Mouse (Mus musculus) midbrain, embryonic 10.5 days (tissue): Measurements from ENCODE around the gene E2f8. TPM values are rescaled to one million over a fixed set of nuclear protein-coding genes. Genes with fewer than 3 reads are reported as not detected.

Source experiments
- DNase-seq: peaks from one replicate; pipeline ENCODE4 v3.0.0-alpha.2; 2017; ENCODE audit warnings: low spot score
- H3K27ac ChIP-seq: fragments of 300-500 bp; sonication (generic); replicated peaks from 2 replicates; pipeline ENCODE4 v1.5.1; 2016; ENCODE audit warnings: mild to moderate bottlenecking
- H3K27me3 ChIP-seq: fragments of 300-500 bp; sonication (generic); 2 replicates; pipeline ENCODE4 v1.6.1; 2016; ENCODE audit warnings: low read depth, mild to moderate bottlenecking; ENCODE audit not compliant: poor library complexity, severe bottlenecking
- H3K36me3 ChIP-seq: fragments of 300-500 bp; sonication (generic); 2 replicates; pipeline ENCODE4 v1.6.1; 2016; ENCODE audit warnings: mild to moderate bottlenecking, moderate library complexity
- H3K4me1 ChIP-seq: fragments of 300-500 bp; sonication (generic); 2 replicates; pipeline ENCODE4 v1.6.1; 2016
- H3K4me3 ChIP-seq: fragments of 300-500 bp; sonication (generic); 2 replicates; pipeline ENCODE4 v1.5.1; 2016; ENCODE audit warnings: mild to moderate bottlenecking, moderate library complexity
- H3K9me3 ChIP-seq: fragments of 300-500 bp; sonication (generic); replicated peaks from 2 replicates; pipeline ENCODE4 v1.6.1; 2016; ENCODE audit warnings: mild to moderate bottlenecking
- WGBS: fragments of 180-500 bp; shearing (Covaris S2); methylation state at CpG from one replicate; pipeline ENCODE4 v1.1.7; 2016; 5-methylcytosine and 5-hydroxymethylcytosine counted together
- polyA plus RNA-seq: library from polyadenylated mRNA; unstranded; fragments of >200 nt; fragmentation: Nextera tagmentation; extraction: Ambion mirVana; gene quantifications from 2 replicates; pipeline ENCODE4 v1.2.1, GENCODE M21; 2016

The E2f8 gene
- polyA plus RNA-seq, 1 experiment from 2014 or later: 17.1 TPM

- no peaks in the 10 kb centered on the region for H3K36me3 ChIP-seq
- H3K9me3 ChIP-seq: no peaks in the 10 kb centered on the region
- peaks cover 10% of the 10 kb centered on the region for H3K4me1 ChIP-seq
- no peak overlapping the region for H3K4me3 ChIP-seq
- 85% methylated on average over 5 of the region's 5 CpGs for WGBS
- peaks cover 96% of the 10 kb centered on the region for H3K27me3 ChIP-seq
- H3K27ac ChIP-seq: no peak overlapping the region
- no peak for DNase-seq
Observed at GRCm38 (mm10) chr7:48843541-48843940, 37.9 kb downstream of the E2f8 start.

GRCm38 (mm10) chr7:48842353-48842752 is 39.0 kb downstream of the E2f8 start:
- Histone ChIP-seq H3K4me3 (no peak overlapping the region), H3K27me3 (peaks cover 97% of the 10 kb centered on the region), H3K36me3 (no peaks in the 10 kb centered on the region), H3K4me1 (no peaks in the 10 kb centered on the region), H3K27ac (no peak overlapping the region), H3K9me3 (no peaks in the 10 kb centered on the region)
- 85% methylated on average over 3 of the region's 3 CpGs for WGBS
- no peak for DNase-seq

- Histone ChIP-seq H3K9me3 (no peaks in the 10 kb centered on the region), H3K36me3 (no peaks in the 10 kb centered on the region), H3K27ac (no peak overlapping the region), H3K4me3 (no peak overlapping the region), H3K4me1 (no peaks in the 10 kb centered on the region), H3K27me3 (peaks cover 98% of the 10 kb centered on the region)
- DNase-seq: no peak
- WGBS: 87% methylated on average over 4 of the region's 4 CpGs
Observed at GRCm38 (mm10) chr7:48841538-48841937, 39.9 kb downstream of the E2f8 start.

GRCm38 (mm10) chr7:48840545-48840944 is 40.9 kb downstream of the E2f8 start:
- 93% methylated on average over 2 of the region's 2 CpGs for WGBS
- H3K36me3 ChIP-seq: no peaks in the 10 kb centered on the region
- no peak for DNase-seq
- H3K9me3 ChIP-seq: no peaks in the 10 kb centered on the region
- no peak overlapping the region for H3K4me3 ChIP-seq
- H3K4me1 ChIP-seq: peaks cover 2% of the 10 kb centered on the region
- H3K27ac ChIP-seq: no peak overlapping the region
- H3K27me3 ChIP-seq: peaks cover 100% of the 10 kb centered on the region

- Histone ChIP-seq H3K36me3 (no peaks in the 10 kb centered on the region), H3K4me1 (peaks cover 17% of the 10 kb centered on the region), H3K27ac (no peak overlapping the region), H3K27me3 (peaks cover 97% of the 10 kb centered on the region), H3K4me3 (no peak overlapping the region), H3K9me3 (no peaks in the 10 kb centered on the region)
- DNase-seq: no peak
- 78% methylated on average over 2 of the region's 2 CpGs for WGBS
Observed at GRCm38 (mm10) chr7:48838434-48838833, 43.0 kb downstream of the E2f8 start.

GRCm38 (mm10) chr7:48836949-48837348 is 44.4 kb downstream of the E2f8 start:
- Histone ChIP-seq H3K9me3 (no peaks in the 10 kb centered on the region), H3K4me3 (no peak overlapping the region), H3K36me3 (no peaks in the 10 kb centered on the region), H3K4me1 (peaks cover 17% of the 10 kb centered on the region), H3K27me3 (peaks cover 97% of the 10 kb centered on the region), H3K27ac (no peak overlapping the region)
- no peak for DNase-seq
- WGBS: 85% methylated on average over 6 of the region's 6 CpGs

- no peaks in the 10 kb centered on the region for H3K36me3 ChIP-seq
- 59% methylated on average over 12 of the region's 12 CpGs for WGBS
- H3K27me3 ChIP-seq: peaks cover 97% of the 10 kb centered on the region
- DNase-seq: no peak
- H3K9me3 ChIP-seq: no peaks in the 10 kb centered on the region
- no peak overlapping the region for H3K27ac ChIP-seq
- H3K4me3 ChIP-seq: no peak overlapping the region
- H3K4me1 ChIP-seq: peaks cover 17% of the 10 kb centered on the region
Observed at GRCm38 (mm10) chr7:48834989-48835626, 46.3 kb downstream of the E2f8 start.

GRCm38 (mm10) chr7:48834371-48834970 is 46.9 kb downstream of the E2f8 start:
- no peak for DNase-seq
- Histone ChIP-seq H3K36me3 (no peaks in the 10 kb centered on the region), H3K27me3 (peaks cover 97% of the 10 kb centered on the region), H3K9me3 (no peaks in the 10 kb centered on the region), H3K27ac (no peak overlapping the region), H3K4me3 (no peak overlapping the region), H3K4me1 (peaks cover 17% of the 10 kb centered on the region)
- WGBS: 70% methylated on average over 4 of the region's 4 CpGs

- Histone ChIP-seq H3K27ac (no peak overlapping the region), H3K4me3 (no peak overlapping the region), H3K27me3 (peaks cover 97% of the 10 kb centered on the region), H3K36me3 (peaks cover 6% of the 10 kb centered on the region), H3K4me1 (peaks cover 17% of the 10 kb centered on the region), H3K9me3 (no peaks in the 10 kb centered on the region)
- DNase-seq: no peak
- WGBS: 88% methylated on average over 1 of the region's 1 CpGs
Observed at GRCm38 (mm10) chr7:48832735-48833134, 48.7 kb downstream of the E2f8 start.

GRCm38 (mm10) chr7:48830395-48830794 is 51.0 kb downstream of the E2f8 start:
- peaks cover 13% of the 10 kb centered on the region for H3K4me1 ChIP-seq
- H3K9me3 ChIP-seq: no peaks in the 10 kb centered on the region
- WGBS: 75% methylated on average over 2 of the region's 2 CpGs
- peaks cover 29% of the 10 kb centered on the region for H3K36me3 ChIP-seq
- no peak for DNase-seq
- H3K4me3 ChIP-seq: no peak overlapping the region
- H3K27ac ChIP-seq: no peak overlapping the region
- peaks cover 81% of the 10 kb centered on the region for H3K27me3 ChIP-seq

- peaks cover 74% of the 10 kb centered on the region for H3K27me3 ChIP-seq
- H3K9me3 ChIP-seq: no peaks in the 10 kb centered on the region
- no peak overlapping the region for H3K4me3 ChIP-seq
- H3K27ac ChIP-seq: no peak overlapping the region
- H3K4me1 ChIP-seq: peaks cover 3% of the 10 kb centered on the region
- DNase-seq: no peak
- 87% methylated on average over 5 of the region's 5 CpGs for WGBS
- H3K36me3 ChIP-seq: peaks cover 39% of the 10 kb centered on the region
Observed at GRCm38 (mm10) chr7:48829177-48829910, 52.1 kb downstream of the E2f8 start.

- Histone ChIP-seq H3K4me1 (peaks cover 7% of the 10 kb centered on the region; the same call in 1 of the 2 replicates), H3K4me3 (no peak overlapping the region), H3K36me3 (peaks cover 78% of the 10 kb centered on the region), H3K9me3 (no peaks in the 10 kb centered on the region), H3K27me3 (peaks cover 32% of the 10 kb centered on the region), H3K27ac (no peak overlapping the region)
- no peak for DNase-seq
- WGBS: 91% methylated on average over 6 of the region's 6 CpGs
Observed at GRCm38 (mm10) chr7:48825170-48825569, 56.2 kb downstream of the E2f8 start.

GRCm38 (mm10) chr7:48824671-48825070 is 56.7 kb downstream of the E2f8 start:
- H3K4me1 ChIP-seq: peaks cover 7% of the 10 kb centered on the region; the same call in 1 of the 2 replicates
- no peaks in the 10 kb centered on the region for H3K9me3 ChIP-seq
- H3K27ac ChIP-seq: no peak overlapping the region
- peaks cover 83% of the 10 kb centered on the region for H3K36me3 ChIP-seq
- no peak for DNase-seq
- H3K27me3 ChIP-seq: peaks cover 27% of the 10 kb centered on the region
- no peak overlapping the region for H3K4me3 ChIP-seq
- 89% methylated on average over 1 of the region's 1 CpGs for WGBS
